Comparison of ENCODE assay signal across 8 mouse cellular contexts in the genomic region with DNA sequence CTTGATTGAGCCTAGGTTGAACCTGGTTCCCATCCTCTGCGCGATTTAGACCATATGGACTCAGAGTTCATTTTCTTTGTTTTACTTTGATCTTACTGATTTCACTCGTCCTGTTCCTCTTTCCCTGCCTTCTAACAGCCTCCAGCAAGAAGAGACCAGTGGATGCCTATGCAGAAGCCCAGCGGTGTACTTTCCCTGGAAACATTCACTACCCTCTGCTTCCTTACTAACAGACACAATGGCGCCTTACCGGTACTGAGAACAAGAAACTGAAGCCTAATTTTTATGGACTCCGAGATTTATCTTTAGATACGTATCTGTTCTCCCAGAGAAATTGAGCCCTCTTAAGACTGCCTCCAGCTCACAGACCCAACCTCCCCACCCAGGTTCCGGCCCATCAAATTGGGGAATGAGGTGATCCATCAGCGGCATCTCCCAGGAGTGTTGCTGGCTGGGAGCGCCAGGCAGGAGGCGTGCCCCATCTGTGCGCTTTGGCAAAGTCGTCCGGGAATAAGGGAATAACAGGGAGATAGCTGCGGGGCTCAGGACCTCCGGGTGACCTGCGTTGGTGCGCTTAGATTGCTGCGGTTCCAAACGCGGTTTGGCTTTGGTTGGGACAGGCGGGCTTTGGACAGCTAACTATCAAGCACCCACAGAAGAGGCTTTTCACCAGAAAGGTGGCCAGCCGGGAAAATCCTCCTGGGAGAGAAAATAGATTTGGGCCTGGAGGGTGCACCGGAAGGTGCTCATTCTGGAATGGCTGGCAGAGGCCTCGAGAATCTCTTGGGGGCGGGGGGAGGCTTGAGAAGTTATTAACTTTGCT. TPM values are rescaled to one million over a fixed set of nuclear protein-coding genes. Genes with fewer than 3 reads are reported as not detected.
DNase-seq lines count a peak whose midpoint lies in the region; ATAC-seq and TF ChIP-seq lines count a peak whose summit lies in the region.

No protein-coding gene starts in this region.

- H3K27me3 ChIP-seq in intestine, embryonic 14.5 days (replicated peaks; ENCODE audit: control insufficient read depth, insufficient read depth, low read length) = peaks cover 15% of the 10 kb centered on the region
- peaks cover 8% of the 10 kb centered on the region; the same call in 1 of the 2 replicates for H3K27me3 ChIP-seq in intestine, postnatal 0 days (replicated peaks; ENCODE audit: control insufficient read depth, insufficient read depth, low read length)
- H3K27me3 ChIP-seq in forebrain, embryonic 11.5 days (ENCODE audit: control insufficient read depth, insufficient read depth, low read length) = peaks cover 2% of the 10 kb centered on the region; the same call in 1 of the 2 replicates
- peaks cover 20% of the 10 kb centered on the region for H3K27me3 ChIP-seq in limb, embryonic 13.5 days

- peak overlapping the region; percentile 41 for H3K4me2 ChIP-seq in intestine, embryonic 14.5 days (ENCODE audit: low read length)
- H3K4me2 ChIP-seq in intestine, postnatal 0 days (replicated peaks; ENCODE audit: low read depth) = no peak overlapping the region
- H3K4me2 ChIP-seq in forebrain, embryonic 11.5 days (ENCODE audit: low read depth, low read length, severe bottlenecking) = peak overlapping the region; percentile 32
- peak overlapping the region; percentile 65 for H3K4me2 ChIP-seq in limb, embryonic 13.5 days (replicated peaks)

- peak; percentile 57 for DNase-seq in intestine, embryonic 14.5 days (ENCODE audit: low spot score)
- DNase-seq in cerebellum, adult 11 months = peak; percentile 25
- no peak for DNase-seq in forebrain, embryonic 11.5 days (ENCODE audit: low spot score)
- no peak for DNase-seq in urinary bladder, postnatal 25 days (ENCODE audit: low spot score)
- DNase-seq in spleen, postnatal 10 days (ENCODE audit: low spot score in 2 of 2) = no peak

- H3K27ac ChIP-seq in intestine, embryonic 14.5 days (ENCODE audit: low read depth) = no peak overlapping the region
- no peak overlapping the region for H3K27ac ChIP-seq in intestine, postnatal 0 days (ENCODE audit: low read depth, low read length)
- H3K27ac ChIP-seq in forebrain, embryonic 11.5 days (ENCODE audit: low read depth, low read length) = no peak overlapping the region
- H3K27ac ChIP-seq in limb, embryonic 13.5 days = no peak overlapping the region

- no peaks in the 10 kb centered on the region for H3K9me3 ChIP-seq in intestine, embryonic 14.5 days (ENCODE audit: control insufficient read depth, low read length)
- no peaks in the 10 kb centered on the region for H3K9me3 ChIP-seq in intestine, postnatal 0 days (ENCODE audit: control insufficient read depth)
- H3K9me3 ChIP-seq in forebrain, embryonic 11.5 days (ENCODE audit: control insufficient read depth, low read length) = no peaks in the 10 kb centered on the region
- H3K9me3 ChIP-seq in limb, embryonic 13.5 days = no peaks in the 10 kb centered on the region

- no peaks in the 10 kb centered on the region for H3K36me3 ChIP-seq in intestine, embryonic 14.5 days (ENCODE audit: control insufficient read depth, insufficient read depth, low read length)
- no peaks in the 10 kb centered on the region for H3K36me3 ChIP-seq in intestine, postnatal 0 days (ENCODE audit: control insufficient read depth, insufficient read depth)
- no peaks in the 10 kb centered on the region for H3K36me3 ChIP-seq in forebrain, embryonic 11.5 days (ENCODE audit: control insufficient read depth, insufficient read depth, low read length)
- H3K36me3 ChIP-seq in limb, embryonic 13.5 days = no peaks in the 10 kb centered on the region

- H3K4me1 ChIP-seq in intestine, embryonic 14.5 days (replicated peaks; ENCODE audit: control insufficient read depth, insufficient read depth, low read length) = peaks cover 4% of the 10 kb centered on the region; the same call in 1 of the 2 replicates
- no peaks in the 10 kb centered on the region for H3K4me1 ChIP-seq in intestine, postnatal 0 days (replicated peaks; ENCODE audit: control insufficient read depth, insufficient read depth, low read length)
- peaks cover 8% of the 10 kb centered on the region; the same call in 1 of the 2 replicates for H3K4me1 ChIP-seq in forebrain, embryonic 11.5 days (replicated peaks; ENCODE audit: control insufficient read depth, insufficient read depth, low read length)
- H3K4me1 ChIP-seq in limb, embryonic 13.5 days = peaks cover 13% of the 10 kb centered on the region

- ATAC-seq in intestine, embryonic 14.5 days (replicated peaks; ENCODE audit: low FRiP score, low TSS enrichment, low read depth) = no peak
- ATAC-seq in intestine, postnatal 0 days = no peak
- ATAC-seq in forebrain, embryonic 11.5 days (replicated peaks; ENCODE audit: low FRiP score) = peak; percentile 45
- no peak for ATAC-seq in limb, embryonic 13.5 days (ENCODE audit: low FRiP score, low read depth)
- ATAC-seq in megakaryocyte progenitor cell, adult 5-6 weeks (replicated peaks; ENCODE audit: poor library complexity) = no peak

- H3K4me3 ChIP-seq in intestine, embryonic 14.5 days (ENCODE audit: low read depth, low read length) = peak overlapping the region; percentile 10; the same call in 1 of the 2 replicates
- H3K4me3 ChIP-seq in intestine, postnatal 0 days (ENCODE audit: low read depth, low read length) = no peak overlapping the region
- peak overlapping the region; percentile 3; the same call in 1 of the 2 replicates for H3K4me3 ChIP-seq in forebrain, embryonic 11.5 days (ENCODE audit: low read depth, low read length)
- peak overlapping the region; percentile 36 for H3K4me3 ChIP-seq in limb, embryonic 13.5 days

- WGBS in intestine, embryonic 14.5 days = 18% methylated on average over 27 of the region's 27 CpGs
- WGBS in intestine, postnatal 0 days = 20% methylated on average over 27 of the region's 27 CpGs
- WGBS in forebrain, embryonic 11.5 days = 15% methylated on average over 27 of the region's 27 CpGs
- WGBS in limb, embryonic 13.5 days = 14% methylated on average over 27 of the region's 27 CpGs

- no peak for TF ChIP-seq CTCF in intestine, postnatal 0 days (IDR thresholded peaks at IDR 0.05; ENCODE audit: low read depth)

- no peak overlapping the region for H3K9ac ChIP-seq in intestine, embryonic 14.5 days (ENCODE audit: low read length)
- no peak overlapping the region for H3K9ac ChIP-seq in intestine, postnatal 0 days (ENCODE audit: low read depth, low read length)
- no peak overlapping the region for H3K9ac ChIP-seq in forebrain, embryonic 11.5 days (ENCODE audit: low read length)
- H3K9ac ChIP-seq in limb, embryonic 13.5 days = 0 out of 2 replicates have a peak overlapping the region, but pooled peaks have one; percentile 25

RNA-seq across cellular contexts. Expression of gene Lamp5, which starts 1.0 kb away (rescaled TPM):
- 0.17 and 0.18 TPM in 2 replicates for polyA plus RNA-seq in intestine, embryonic 14.5 days (2014; fragmentation: Nextera tagmentation; extraction: Ambion mirVana)
- polyA plus RNA-seq in intestine, postnatal 0 days (2015; fragmentation: Nextera tagmentation; extraction: Ambion mirVana) = not detected in 2 replicates
- 3.0 and 3.6 TPM in 2 replicates for polyA plus RNA-seq in forebrain, embryonic 11.5 days (2014; fragmentation: Nextera tagmentation; extraction: Ambion mirVana)
- polyA plus RNA-seq in limb, embryonic 13.5 days (2015; fragmentation: Nextera tagmentation; extraction: Ambion mirVana) = 1.2 and 1.5 TPM in 2 replicates
- total RNA-seq in megakaryocyte progenitor cell, adult 5-6 weeks (2015) = not detected in 2 replicates
- not detected in 2 replicates for total RNA-seq in megakaryocyte progenitor cell, adult 5-6 weeks (2017)

Comparison
In these comparisons a context has a peak if more than half of its experiments do, and no peak if none do; other contexts are left out.
1. DNase-seq: peak in intestine, embryonic 14.5 days (single experiment) and cerebellum, adult 11 months (single experiment); none in forebrain, embryonic 11.5 days (single experiment), urinary bladder, postnatal 25 days (single experiment) and spleen, postnatal 10 days (0 of 2).